26 mouse cellular contexts compared by ENCODE assay signal in the genomic region with DNA sequence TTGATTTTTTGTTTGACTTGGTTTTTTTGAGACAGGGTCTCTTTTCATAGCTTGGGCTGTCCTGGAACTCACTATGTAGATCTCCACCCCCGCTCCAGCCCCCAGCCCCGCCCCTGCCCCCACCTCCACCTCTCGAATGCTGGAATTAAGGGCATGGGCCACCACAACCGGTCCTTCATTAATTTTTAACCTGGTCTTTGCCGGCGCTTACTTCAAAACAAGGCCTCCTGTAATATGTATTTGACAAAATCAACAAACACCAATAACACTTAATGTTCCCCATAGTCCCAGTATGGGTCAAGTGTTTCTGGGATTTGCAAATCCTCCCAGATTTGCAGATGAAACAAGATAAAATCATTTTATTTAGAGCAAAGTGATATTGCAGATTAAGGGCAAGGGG. TPM values are rescaled to one million over a fixed set of nuclear protein-coding genes. Genes with fewer than 3 reads are reported as not detected.
DNase-seq lines count a peak whose midpoint lies in the region; ATAC-seq and TF ChIP-seq lines count a peak whose summit lies in the region.
"Had no signal": no experiment of that assay in that cellular context is flagged by ENCODE, and none has a peak within 500 bp of the region (broad histone marks: within the 10 kb centered on the region; RNA-seq: fewer than 3 reads in every experiment).

No protein-coding gene starts in this region.

- peaks cover 4% of the 10 kb centered on the region; the same call in 1 of the 2 replicates for H3K9me3 ChIP-seq in kidney, embryonic 16.5 days (ENCODE audit: low read length)
- 0 out of 2 replicates have a peak, but pooled peaks cover 1% of the 10 kb centered on the region for H3K9me3 ChIP-seq in liver, embryonic 12.5 days (replicated peaks)
- no peaks in the 10 kb centered on the region for H3K9me3 ChIP-seq in ES-E14 (ENCODE audit: control insufficient read depth, insufficient read depth, low read depth, low read length)
- H3K9me3 ChIP-seq: embryonic facial prominence, embryonic 13.5 days; forebrain, embryonic 12.5 days; heart, embryonic 10.5 days had no signal

- 44% methylated on average over 6 of the region's 6 CpGs for WGBS in kidney, embryonic 16.5 days
- 20% methylated on average over 6 of the region's 6 CpGs for WGBS in liver, adult 2 months
- WGBS in liver, embryonic 12.5 days (ENCODE audit: insufficient replicate concordance): 50% methylated on average over 6 of the region's 6 CpGs

- peak; percentile 54 for DNase-seq in kidney, adult 11 months
- peak; percentile 75 for DNase-seq in liver, adult 2 months (ENCODE audit: extremely low read depth, low read depth, low spot score)
- no peak for DNase-seq in ES-E14 (ENCODE audit: low read depth, low spot score)
- peak; percentile 62 to 69 for DNase-seq in kidney, postnatal 36 days
- no peak for DNase-seq in layer of hippocampus, postnatal 36 days
- DNase-seq in layer of hippocampus, postnatal 25 days (ENCODE audit: extremely low spot score in 1 of 2, low spot score in 1 of 2): no peak
- DNase-seq: adrenal gland, adult 2 months; adrenal gland, postnatal 25 days; B cell, adult 2 months; cerebellum, adult 18-20 months; cerebellum, adult 9-11 months; cerebellum, postnatal 36 days; gastrocnemius, postnatal 10 days; heart, adult 18-20 months; heart, postnatal 14 days had no signal

- no peak overlapping the region for H3K9ac ChIP-seq in kidney, embryonic 16.5 days (replicated peaks; ENCODE audit: low read length)
- no peak overlapping the region for H3K9ac ChIP-seq in liver, adult 2 months (ENCODE audit: low read depth, low read length)
- H3K9ac ChIP-seq in liver, embryonic 12.5 days: no peak overlapping the region
- peak overlapping the region; percentile 74; the same call in 1 of the 2 replicates for H3K9ac ChIP-seq in ES-E14 (ENCODE audit: insufficient read depth, low read depth, low read length, poor library complexity, severe bottlenecking)
- H3K9ac ChIP-seq: embryonic facial prominence, embryonic 13.5 days; forebrain, embryonic 12.5 days had no signal

- in situ Hi-C loops in ES-E14 (cut with MboI; ENCODE audit: low sequenced_read_pairs in 2 of 2, unreplicated experiment in 2 of 2): no loop called here

- H3K27ac ChIP-seq in kidney, embryonic 16.5 days (ENCODE audit: low read length): no peak overlapping the region
- H3K27ac ChIP-seq in liver, adult 2 months (replicated peaks; ENCODE audit: insufficient read depth, low read depth, low read length): 0 out of 2 replicates have a peak overlapping the region, but pooled peaks have one; percentile 22
- no peak overlapping the region for H3K27ac ChIP-seq in liver, embryonic 12.5 days
- peak overlapping the region; percentile 97; the same call in 1 of the 2 replicates for H3K27ac ChIP-seq in ES-E14 (ENCODE audit: insufficient read depth, low read depth, low read length, poor library complexity, severe bottlenecking)
- H3K27ac ChIP-seq: embryonic facial prominence, embryonic 13.5 days; forebrain, embryonic 12.5 days; heart, embryonic 10.5 days had no signal

- peaks cover 6% of the 10 kb centered on the region for H3K4me1 ChIP-seq in kidney, embryonic 16.5 days (ENCODE audit: insufficient read depth, low read length)
- peaks cover 47% of the 10 kb centered on the region for H3K4me1 ChIP-seq in liver, adult 2 months (ENCODE audit: control insufficient read depth, insufficient read depth, low read length)
- peaks cover 25% of the 10 kb centered on the region for H3K4me1 ChIP-seq in liver, embryonic 12.5 days
- peaks cover 19 to 38% of the 10 kb centered on the region in 2 experiments for H3K4me1 ChIP-seq in ES-E14 (ENCODE audit: control insufficient read depth in 2 of 2, insufficient read depth in 2 of 2, low read length in 2 of 2, poor library complexity in 1 of 2)

- H3K27me3 ChIP-seq in kidney, embryonic 16.5 days (ENCODE audit: insufficient read depth, low read length): no peaks in the 10 kb centered on the region
- H3K27me3 ChIP-seq in liver, adult 2 months (ENCODE audit: control insufficient read depth, insufficient read depth, low read length): no peaks in the 10 kb centered on the region
- H3K27me3 ChIP-seq in liver, embryonic 12.5 days (replicated peaks): peaks cover 10% of the 10 kb centered on the region; the same call in 1 of the 2 replicates

- no peak overlapping the region for H3K4me3 ChIP-seq in kidney, embryonic 16.5 days (ENCODE audit: low read length)
- no peak overlapping the region for H3K4me3 ChIP-seq in liver, adult 2 months (ENCODE audit: insufficient read depth, low read depth, low read length)
- no peak overlapping the region for H3K4me3 ChIP-seq in liver, embryonic 12.5 days
- peak overlapping the region in 1 of 2 experiments; percentile 7; a peak in 1 of 4 replicates for H3K4me3 ChIP-seq in ES-E14 (ENCODE audit: insufficient read depth in 1 of 2, low read depth in 1 of 2, low read length in 2 of 2, poor library complexity in 1 of 2, severe bottlenecking in 1 of 2)
- H3K4me3 ChIP-seq: embryonic facial prominence, embryonic 13.5 days; forebrain, embryonic 12.5 days; heart, embryonic 10.5 days had no signal

- no peaks in the 10 kb centered on the region for H3K36me3 ChIP-seq in kidney, embryonic 16.5 days (ENCODE audit: insufficient read depth, low read length)
- H3K36me3 ChIP-seq in liver, adult 2 months (ENCODE audit: control insufficient read depth, insufficient read depth, low read length): no peaks in the 10 kb centered on the region
- no peaks in the 10 kb centered on the region for H3K36me3 ChIP-seq in liver, embryonic 12.5 days
- no peaks in the 10 kb centered on the region; the same call in 1 of the 2 replicates for H3K36me3 ChIP-seq in ES-E14 (ENCODE audit: control insufficient read depth, insufficient read depth, low read length, poor library complexity, severe bottlenecking)
- H3K36me3 ChIP-seq: embryonic facial prominence, embryonic 13.5 days; forebrain, embryonic 12.5 days; heart, embryonic 10.5 days had no signal

- H3K4me2 ChIP-seq in kidney, embryonic 16.5 days (replicated peaks; ENCODE audit: low read depth, low read length): no peak overlapping the region
- no peak overlapping the region for H3K4me2 ChIP-seq in liver, embryonic 12.5 days
- H3K4me2 ChIP-seq: embryonic facial prominence, embryonic 13.5 days; forebrain, embryonic 12.5 days had no signal

- no peak for ATAC-seq in kidney, embryonic 16.5 days (ENCODE audit: low FRiP score, low TSS enrichment)
- ATAC-seq in liver, embryonic 12.5 days: no peak
- ATAC-seq: CD4-positive, CD25-positive, alpha-beta regulatory T cell, adult 4 months; forebrain, embryonic 16.5 days had no signal

- no peaks in the 10 kb centered on the region for H3K79me2 ChIP-seq in liver, adult 2 months (ENCODE audit: control insufficient read depth, insufficient read depth, low read length)

- TF ChIP-seq CTCF in liver, adult 2 months (IDR thresholded peaks at IDR 0.05; ENCODE audit: low read depth, low read length): no peak

- TF ChIP-seq POLR2A in liver, adult 2 months (IDR thresholded peaks at IDR 0.05; ENCODE audit: extremely low read depth, insufficient read depth, low read length): no peak

TF ChIP-seq in ES-E14, 5 proteins besides CTCF, POLR2A, EP300 and RAD21:
- TF ChIP-seq HCFC1 (IDR thresholded peaks at IDR 0.05; ENCODE audit: borderline replicate concordance, insufficient read depth, low read length) (no peak), MAFK (IDR thresholded peaks at IDR 0.05; ENCODE audit: insufficient read depth, low read depth, low read length) (no peak), ZC3H11A (IDR thresholded peaks at IDR 0.05; ENCODE audit: borderline replicate concordance, low read depth, low read length) (no peak), ZNF384 (IDR thresholded peaks at IDR 0.05; ENCODE audit: low read depth, low read length) (no peak), CHD2 (IDR thresholded peaks at IDR 0.05; ENCODE audit: low read depth, low read length) (no peak)

RNA-seq across cellular contexts. Expression of a gene that starts 5.0 kb away (rescaled TPM):
- 0.86 and 1.1 TPM in 2 replicates for polyA plus RNA-seq in kidney, embryonic 16.5 days (2015; fragmentation: Nextera tagmentation; extraction: Ambion mirVana)
- 56.3 and 66.7 TPM in 2 replicates for total RNA-seq in liver, adult 2 months (2014; rRNA removed)
- polyA plus RNA-seq in liver, adult 2 months (2012; rRNA removed): 74.3 and 146 TPM in 2 replicates
- not detected in 2 replicates for polyA plus RNA-seq in liver, embryonic 12.5 days (2016; fragmentation: Nextera tagmentation; extraction: Ambion mirVana)
- total RNA-seq in ES-E14 (2012; rRNA removed): 97.8 and 145 TPM in 2 replicates
- not detected for total RNA-seq in layer of hippocampus, postnatal 36 days (2021)
- total RNA-seq in layer of hippocampus, postnatal 25 days (2021): not detected
- total RNA-seq: adrenal gland, adult 2 months; adrenal gland, postnatal 25 days; gastrocnemius, postnatal 10 days; gastrocnemius, postnatal 4 days; heart, adult 18-20 months; heart, postnatal 14 days; hematopoietic stem cell, adult 5-6 weeks had no signal
- polyA plus RNA-seq: adrenal gland, adult 2 months; CD4-positive, CD25-positive, alpha-beta regulatory T cell, adult 4 months; forebrain, embryonic 12.5 days; forebrain, embryonic 16.5 days; frontal cortex, adult 2 months; heart, embryonic 10.5 days; heart, embryonic 14.5 days had no signal

RNA-seq across cellular contexts. Expression of a gene that starts 14.3 kb away (rescaled TPM):
- polyA plus RNA-seq in kidney, embryonic 16.5 days (2015; fragmentation: Nextera tagmentation; extraction: Ambion mirVana): 7.0 and 9.0 TPM in 2 replicates
- 0.20 and 0.46 TPM in 2 replicates for total RNA-seq in liver, adult 2 months (2014; rRNA removed)
- polyA plus RNA-seq in liver, adult 2 months (2012; rRNA removed): 0.11 and 0.45 TPM in 2 replicates
- 0.49 and 0.57 TPM in 2 replicates for polyA plus RNA-seq in liver, embryonic 12.5 days (2016; fragmentation: Nextera tagmentation; extraction: Ambion mirVana)
- 2.4 and 3.9 TPM in 2 replicates for total RNA-seq in ES-E14 (2012; rRNA removed)
- 1 to 10 TPM; 5.9 to 6.5 TPM for total RNA-seq in layer of hippocampus, postnatal 36 days (2021)
- total RNA-seq in layer of hippocampus, postnatal 25 days (2021): 1 to 10 TPM; 4.6 to 6.3 TPM
- total RNA-seq: hematopoietic stem cell, adult 5-6 weeks had no signal
- polyA plus RNA-seq: CD4-positive, CD25-positive, alpha-beta regulatory T cell, adult 4 months had no signal

RNA-seq across cellular contexts. Expression of a gene that starts 15.0 kb away (rescaled TPM):
- polyA plus RNA-seq in kidney, embryonic 16.5 days (2015; fragmentation: Nextera tagmentation; extraction: Ambion mirVana): 19.0 and 20.9 TPM in 2 replicates
- 9.2 and 10.7 TPM in 2 replicates for total RNA-seq in liver, adult 2 months (2014; rRNA removed)
- polyA plus RNA-seq in liver, adult 2 months (2012; rRNA removed): 3.0 and 3.4 TPM in 2 replicates
- 3.5 and 3.7 TPM in 2 replicates for polyA plus RNA-seq in liver, embryonic 12.5 days (2016; fragmentation: Nextera tagmentation; extraction: Ambion mirVana)
- total RNA-seq in ES-E14 (2012; rRNA removed): 17.4 and 41.2 TPM in 2 replicates
- total RNA-seq in layer of hippocampus, postnatal 36 days (2021): 1 to 10 TPM; 3.1 to 4.2 TPM
- total RNA-seq in layer of hippocampus, postnatal 25 days (2021): 1 to 10 TPM; 3.5 to 3.9 TPM
- total RNA-seq: hematopoietic stem cell, adult 5-6 weeks had no signal

RNA-seq across cellular contexts. Expression of a gene that starts 49.7 kb away (rescaled TPM):
- polyA plus RNA-seq in kidney, embryonic 16.5 days (2015; fragmentation: Nextera tagmentation; extraction: Ambion mirVana): 114 and 116 TPM in 2 replicates
- total RNA-seq in liver, adult 2 months (2014; rRNA removed): 691 and 755 TPM in 2 replicates
- 633 and 710 TPM in 2 replicates for polyA plus RNA-seq in liver, adult 2 months (2012; rRNA removed)
- polyA plus RNA-seq in liver, embryonic 12.5 days (2016; fragmentation: Nextera tagmentation; extraction: Ambion mirVana): 137 and 145 TPM in 2 replicates
- 199 and 211 TPM in 2 replicates for total RNA-seq in ES-E14 (2012; rRNA removed)
- 100 to 1,000 TPM; 309 to 341 TPM for total RNA-seq in layer of hippocampus, postnatal 36 days (2021)
- 100 to 1,000 TPM; 288 to 343 TPM for total RNA-seq in layer of hippocampus, postnatal 25 days (2021)

RNA-seq across cellular contexts. Expression of a gene that starts 50.0 kb away (rescaled TPM):
- 9.9 and 10.0 TPM in 2 replicates for polyA plus RNA-seq in kidney, embryonic 16.5 days (2015; fragmentation: Nextera tagmentation; extraction: Ambion mirVana)
- total RNA-seq in liver, adult 2 months (2014; rRNA removed): 25.4 and 36.4 TPM in 2 replicates
- 9.2 and 12.2 TPM in 2 replicates for polyA plus RNA-seq in liver, adult 2 months (2012; rRNA removed)
- 8.2 and 9.7 TPM in 2 replicates for polyA plus RNA-seq in liver, embryonic 12.5 days (2016; fragmentation: Nextera tagmentation; extraction: Ambion mirVana)
- total RNA-seq in ES-E14 (2012; rRNA removed): 10.8 and 14.8 TPM in 2 replicates
- total RNA-seq in layer of hippocampus, postnatal 36 days (2021): 10 to 100 TPM; 12.5 to 13.5 TPM
- total RNA-seq in layer of hippocampus, postnatal 25 days (2021): 10 to 100 TPM; 14.1 to 15.5 TPM

Comparison
In these comparisons a context has a peak if more than half of its experiments do, and no peak if none do; other contexts are left out.
1. H3K27ac ChIP-seq: peak in liver, adult 2 months (single experiment) and ES-E14 (single experiment); none in kidney, embryonic 16.5 days (single experiment) and liver, embryonic 12.5 days (single experiment).
2. DNase-seq: peak in kidney, adult 11 months (single experiment), liver, adult 2 months (single experiment) and kidney, postnatal 36 days (2 of 2); none in ES-E14 (single experiment), layer of hippocampus, postnatal 36 days (0 of 2) and layer of hippocampus, postnatal 25 days (0 of 2).
3. RNA of a gene that starts 5.0 kb away (total RNA-seq): 97.8 to 145 TPM in ES-E14 and 56.3 to 66.7 TPM in liver, adult 2 months; not detected in layer of hippocampus, postnatal 36 days and not detected in layer of hippocampus, postnatal 25 days; every median in the first group is over 10 times any median in the second.